9 mouse cellular contexts compared by ENCODE assay signal in the genomic region with DNA sequence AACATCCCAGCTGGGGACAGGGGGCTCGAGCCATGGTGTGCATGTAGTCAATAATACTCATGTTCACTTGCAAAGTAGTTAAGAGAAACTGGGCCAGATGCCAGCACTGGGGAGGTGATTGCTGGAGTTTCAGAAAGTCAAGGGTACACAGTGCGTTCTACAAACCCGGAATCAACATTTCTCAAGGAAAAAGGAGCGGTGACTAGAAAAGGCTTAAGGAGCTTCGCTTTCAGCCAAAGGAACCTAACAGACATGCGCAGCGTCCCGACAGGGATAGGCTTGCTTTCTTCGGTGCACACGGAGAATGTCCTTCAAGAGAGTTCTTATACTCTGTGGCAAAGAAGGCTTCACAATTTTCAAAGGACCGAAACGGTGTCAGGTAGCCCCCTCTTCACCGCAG. TPM values are rescaled to one million over a fixed set of nuclear protein-coding genes. Genes with fewer than 3 reads are reported as not detected.
DNase-seq lines count a peak whose midpoint lies in the region; ATAC-seq and TF ChIP-seq lines count a peak whose summit lies in the region.
"Had no signal": no experiment of that assay in that cellular context is flagged by ENCODE, and none has a peak within 500 bp of the region (broad histone marks: within the 10 kb centered on the region; RNA-seq: fewer than 3 reads in every experiment).

No protein-coding gene starts in this region.

- 0 out of 2 replicates have a peak overlapping the region, but pooled peaks have one; percentile 11 for H3K4me2 ChIP-seq in kidney, postnatal 0 days (ENCODE audit: low read length)
- no peak overlapping the region for H3K4me2 ChIP-seq in hindbrain, embryonic 14.5 days (replicated peaks)
- H3K4me2 ChIP-seq: neural tube, embryonic 15.5 days had no signal

- no peak overlapping the region; the same call in 1 of the 2 replicates for H3K27ac ChIP-seq in gastrocnemius, adult 2 months
- H3K27ac ChIP-seq in kidney, postnatal 0 days = peak overlapping the region; percentile 90
- H3K27ac ChIP-seq in hindbrain, embryonic 14.5 days = no peak overlapping the region
- H3K27ac ChIP-seq: neural tube, embryonic 15.5 days had no signal

- DNase-seq in gastrocnemius, adult 2 months = peak; percentile 24
- DNase-seq in gastrocnemius, adult 18-20 months (ENCODE audit: low spot score) = no peak
- DNase-seq in adrenal gland, postnatal 10 days = peak; percentile 76
- peak; percentile 69 for DNase-seq in kidney, postnatal 0 days (ENCODE audit: low spot score)
- DNase-seq in lung, postnatal 4 days = peak; percentile 43 to 59
- DNase-seq in layer of hippocampus, postnatal 14 days (ENCODE audit: low spot score in 2 of 2) = no peak
- no peak for DNase-seq in hindbrain, embryonic 14.5 days (ENCODE audit: low spot score)

- no peak for TF ChIP-seq CTCF in gastrocnemius, adult 2 months (IDR thresholded peaks at IDR 0.05)
- no peak for TF ChIP-seq CTCF in kidney, postnatal 0 days (IDR thresholded peaks at IDR 0.05; ENCODE audit: low read depth)

- WGBS in kidney, postnatal 0 days = 33% methylated on average over 13 of the region's 13 CpGs
- WGBS in hindbrain, embryonic 14.5 days = 84% methylated on average over 13 of the region's 13 CpGs

- H3K27me3 ChIP-seq in kidney, postnatal 0 days (ENCODE audit: insufficient read depth, low read length) = no peaks in the 10 kb centered on the region
- H3K27me3 ChIP-seq in hindbrain, embryonic 14.5 days (ENCODE audit: control insufficient read depth, insufficient read depth, low read length) = no peaks in the 10 kb centered on the region

- H3K9me3 ChIP-seq in kidney, postnatal 0 days (replicated peaks; ENCODE audit: low read length) = no peaks in the 10 kb centered on the region
- H3K9me3 ChIP-seq in hindbrain, embryonic 14.5 days (ENCODE audit: control insufficient read depth, low read length) = no peaks in the 10 kb centered on the region
- H3K9me3 ChIP-seq: neural tube, embryonic 15.5 days had no signal

- intact Hi-C loops in gastrocnemius, adult 2 months (cut with DNase I) = no loop called here

- peak overlapping the region; percentile 51 for H3K4me3 ChIP-seq in gastrocnemius, adult 2 months
- no peak overlapping the region for H3K4me3 ChIP-seq in kidney, postnatal 0 days (replicated peaks; ENCODE audit: low read depth, low read length)
- no peak overlapping the region for H3K4me3 ChIP-seq in hindbrain, embryonic 14.5 days (replicated peaks; ENCODE audit: low read length)
- H3K4me3 ChIP-seq: neural tube, embryonic 15.5 days had no signal

- no peaks in the 10 kb centered on the region for H3K36me3 ChIP-seq in kidney, postnatal 0 days (ENCODE audit: insufficient read depth, low read length)
- H3K36me3 ChIP-seq in hindbrain, embryonic 14.5 days (replicated peaks; ENCODE audit: control insufficient read depth, insufficient read depth) = no peaks in the 10 kb centered on the region
- H3K36me3 ChIP-seq: neural tube, embryonic 15.5 days had no signal

- H3K4me1 ChIP-seq in kidney, postnatal 0 days (replicated peaks; ENCODE audit: insufficient read depth, low read length) = peaks cover 15% of the 10 kb centered on the region; the same call in 1 of the 2 replicates
- no peaks in the 10 kb centered on the region for H3K4me1 ChIP-seq in hindbrain, embryonic 14.5 days (replicated peaks; ENCODE audit: control insufficient read depth, insufficient read depth, low read length)

- H3K9ac ChIP-seq in kidney, postnatal 0 days (ENCODE audit: low read depth, low read length) = no peak overlapping the region
- no peak overlapping the region for H3K9ac ChIP-seq in hindbrain, embryonic 14.5 days
- H3K9ac ChIP-seq: neural tube, embryonic 15.5 days had no signal

- 0 out of 2 replicates have a peak, but pooled peaks have one; percentile 22 for ATAC-seq in kidney, postnatal 0 days (replicated peaks; ENCODE audit: low FRiP score, low read depth)
- ATAC-seq in activated CD4-positive, CD25-positive, alpha-beta regulatory T cell, adult 4 months = no peak
- no peak for ATAC-seq in hindbrain, embryonic 14.5 days (ENCODE audit: low FRiP score)

RNA-seq across cellular contexts. Expression of a gene that starts 12.1 kb away (rescaled TPM):
- total RNA-seq in gastrocnemius, adult 2 months (2021) = 10 to 100 TPM; 15.1 to 21.7 TPM
- 10 to 100 TPM; 16.4 to 16.6 TPM for total RNA-seq in gastrocnemius, adult 18-20 months (2021)
- total RNA-seq in adrenal gland, postnatal 10 days (2021) = 10 to 100 TPM; 79.6 to 81.5 TPM
- 35.9 and 36.6 TPM in 2 replicates for polyA plus RNA-seq in kidney, postnatal 0 days (2015; fragmentation: Nextera tagmentation; extraction: Ambion mirVana)
- total RNA-seq in layer of hippocampus, postnatal 14 days (2021) = 100 to 1,000 TPM; 149 to 156 TPM
- 10 to 100 TPM; 25.9 to 33.6 TPM for polyA plus RNA-seq in activated CD4-positive, CD25-positive, alpha-beta regulatory T cell, adult 4 months (2017; shearing (Covaris generic))
- 62.1 and 73.4 TPM in 2 replicates for polyA plus RNA-seq in hindbrain, embryonic 14.5 days (2014; fragmentation: Nextera tagmentation; extraction: Ambion mirVana)

RNA-seq across cellular contexts. Expression of a gene that starts 54.9 kb away (rescaled TPM):
- 10 to 100 TPM in 1 of 2 experiments, 1 to 10 TPM in 1; 6.9 to 11.9 TPM for total RNA-seq in gastrocnemius, adult 2 months (2021)
- total RNA-seq in gastrocnemius, adult 18-20 months (2021) = 1 to 10 TPM; 6.1 to 6.8 TPM
- total RNA-seq in adrenal gland, postnatal 10 days (2021) = 10 to 100 TPM; 19.5 to 34.9 TPM
- 19.1 and 20.5 TPM in 2 replicates for polyA plus RNA-seq in kidney, postnatal 0 days (2015; fragmentation: Nextera tagmentation; extraction: Ambion mirVana)
- 10 to 100 TPM; 68.8 to 74.2 TPM for total RNA-seq in layer of hippocampus, postnatal 14 days (2021)
- 10 to 100 TPM; 53.0 to 58.6 TPM for polyA plus RNA-seq in activated CD4-positive, CD25-positive, alpha-beta regulatory T cell, adult 4 months (2017; shearing (Covaris generic))
- 36.5 and 40.7 TPM in 2 replicates for polyA plus RNA-seq in hindbrain, embryonic 14.5 days (2014; fragmentation: Nextera tagmentation; extraction: Ambion mirVana)

Comparison
In these comparisons a context has a peak if more than half of its experiments do, and no peak if none do; other contexts are left out.
1. DNase-seq: peak in gastrocnemius, adult 2 months (single experiment), adrenal gland, postnatal 10 days (single experiment), kidney, postnatal 0 days (single experiment) and lung, postnatal 4 days (2 of 2); none in gastrocnemius, adult 18-20 months (single experiment), layer of hippocampus, postnatal 14 days (0 of 2) and hindbrain, embryonic 14.5 days (single experiment).